Mouse (Mus musculus) limb, embryonic 15.5 days (tissue): ENCODE measurements around the gene Arl8b. TPM values are rescaled to one million over a fixed set of nuclear protein-coding genes. Genes with fewer than 3 reads are reported as not detected.

Experiments used
- ATAC-seq: fragments of 200-750 bp; cut with Nextera tagmentation; 2 replicates; pipeline ENCODE4 v1.8.0; 2017; ENCODE audit warnings: low read depth, moderate TSS enrichment; ENCODE audit not compliant: insufficient number of reproducible peaks, low FRiP score, low TSS enrichment
- H3K27ac ChIP-seq: fragments of 300-500 bp; sonication (generic); 2 replicates; pipeline ENCODE4 v1.5.1; 2015; ENCODE audit warnings: moderate library complexity, mild to moderate bottlenecking, inconsistent platforms
- H3K27me3 ChIP-seq: fragments of 300-500 bp; sonication (generic); 2 replicates; pipeline ENCODE4 v1.6.1; 2015; ENCODE audit warnings: inconsistent platforms
- H3K36me3 ChIP-seq: fragments of 300-500 bp; sonication (generic); 2 replicates; pipeline ENCODE4 v1.6.1; 2015; ENCODE audit warnings: inconsistent platforms
- H3K4me1 ChIP-seq: fragments of 300-500 bp; sonication (generic); 2 replicates; pipeline ENCODE4 v1.6.1; 2015; ENCODE audit warnings: inconsistent platforms
- H3K4me2 ChIP-seq: fragments of 300-500 bp; sonication (generic); 2 replicates; pipeline ENCODE4 v1.6.1; 2015; ENCODE audit warnings: mild to moderate bottlenecking, inconsistent platforms
- H3K4me3 ChIP-seq: fragments of 300-500 bp; sonication (generic); 2 replicates; pipeline ENCODE4 v1.5.1; 2015; ENCODE audit warnings: mild to moderate bottlenecking, inconsistent platforms
- H3K9ac ChIP-seq: fragments of 300-500 bp; sonication (generic); 2 replicates; pipeline ENCODE4 v1.6.1; 2015; ENCODE audit warnings: inconsistent platforms
- H3K9me3 ChIP-seq: fragments of 300-500 bp; sonication (generic); 2 replicates; pipeline ENCODE4 v1.6.1; 2016; ENCODE audit warnings: inconsistent platforms
- WGBS: fragments of 180-500 bp; shearing (Covaris S2); methylation state at CpG from one replicate; pipeline ENCODE4 v1.1.7; 2015; 5-methylcytosine and 5-hydroxymethylcytosine counted together
- polyA plus RNA-seq: library from polyadenylated mRNA; unstranded; fragments of >200 nt; fragmentation: Nextera tagmentation; extraction: Ambion mirVana; gene quantifications from 2 replicates; pipeline ENCODE4 v1.2.1, GENCODE M21; 2015

Gene Arl8b
- polyA plus RNA-seq, 1 experiment from 2014 or later, result 79.3 TPM

- H3K4me1 ChIP-seq, result no peaks in the 10 kb centered on the region
- ATAC-seq, result no peak
- H3K9me3 ChIP-seq, result no peaks in the 10 kb centered on the region
- H3K27ac ChIP-seq, result no peak overlapping the region
- H3K4me3 ChIP-seq, result no peak overlapping the region
- H3K4me2 ChIP-seq, result no peak overlapping the region
- no peaks in the 10 kb centered on the region for H3K36me3 ChIP-seq
- H3K9ac ChIP-seq, result no peak overlapping the region
- WGBS, result 67% methylated on average over 5 of the region's 5 CpGs
- H3K27me3 ChIP-seq, result no peaks in the 10 kb centered on the region
Measured at GRCm38 (mm10) chr6:108759698-108760039, 23.2 kb upstream of the Arl8b start.

- Histone ChIP-seq H3K9me3 (no peaks in the 10 kb centered on the region), H3K9ac (no peak overlapping the region), H3K4me3 (no peak overlapping the region), H3K27ac (no peak overlapping the region), H3K27me3 (no peaks in the 10 kb centered on the region; the same call in 1 of the 2 replicates), H3K4me2 (no peak overlapping the region), H3K36me3 (no peaks in the 10 kb centered on the region), H3K4me1 (no peaks in the 10 kb centered on the region)
- WGBS, result 85% methylated on average over 3 of the region's 3 CpGs
- ATAC-seq, result no peak
Measured at GRCm38 (mm10) chr6:108770880-108771279, 12.0 kb upstream of the Arl8b start.

- ATAC-seq, result no peak
Measured at GRCm38 (mm10) chr6:108772913-108773312, 10.0 kb upstream of the Arl8b start.

GRCm38 (mm10) chr6:108773480-108773879 lies 9.4 kb upstream of the Arl8b start:
- WGBS, result 89% methylated on average over 6 of the region's 6 CpGs
- no peak for ATAC-seq
- H3K4me1 ChIP-seq, result no peaks in the 10 kb centered on the region

More at GRCm38 (mm10) chr6:108772913-108773312, 10.0 kb upstream of the Arl8b start:
- no peak overlapping the region for H3K4me2 ChIP-seq
- 12% methylated on average over 9 of the region's 9 CpGs for WGBS
- no peak overlapping the region for H3K9ac ChIP-seq
- H3K27me3 ChIP-seq, result no peaks in the 10 kb centered on the region; the same call in 1 of the 2 replicates
- no peaks in the 10 kb centered on the region for H3K36me3 ChIP-seq
- H3K4me1 ChIP-seq, result no peaks in the 10 kb centered on the region
- H3K27ac ChIP-seq, result no peak overlapping the region
- H3K9me3 ChIP-seq, result no peaks in the 10 kb centered on the region
- H3K4me3 ChIP-seq, result no peak overlapping the region

GRCm38 (mm10) chr6:108776274-108776673 lies 6.6 kb upstream of the Arl8b start:
- no peak for ATAC-seq
- H3K27me3 ChIP-seq, result no peaks in the 10 kb centered on the region; the same call in 1 of the 2 replicates
- no peak overlapping the region for H3K9ac ChIP-seq
- no peaks in the 10 kb centered on the region for H3K9me3 ChIP-seq
- no peaks in the 10 kb centered on the region for H3K36me3 ChIP-seq
- H3K4me2 ChIP-seq, result no peak overlapping the region
- H3K27ac ChIP-seq, result no peak overlapping the region
- H3K4me1 ChIP-seq, result no peaks in the 10 kb centered on the region
- H3K4me3 ChIP-seq, result no peak overlapping the region

More at GRCm38 (mm10) chr6:108773480-108773879, 9.4 kb upstream of the Arl8b start:
- H3K27me3 ChIP-seq, result no peaks in the 10 kb centered on the region; the same call in 1 of the 2 replicates
- no peaks in the 10 kb centered on the region for H3K36me3 ChIP-seq
- no peak overlapping the region for H3K4me2 ChIP-seq
- no peak overlapping the region for H3K4me3 ChIP-seq
- no peak overlapping the region for H3K9ac ChIP-seq
- H3K27ac ChIP-seq, result no peak overlapping the region
- no peaks in the 10 kb centered on the region for H3K9me3 ChIP-seq

- Histone ChIP-seq H3K4me2 (no peak overlapping the region), H3K9me3 (no peaks in the 10 kb centered on the region), H3K27me3 (no peaks in the 10 kb centered on the region; the same call in 1 of the 2 replicates), H3K4me3 (no peak overlapping the region), H3K9ac (no peak overlapping the region), H3K36me3 (no peaks in the 10 kb centered on the region), H3K4me1 (no peaks in the 10 kb centered on the region), H3K27ac (no peak overlapping the region)
- 61% methylated on average over 8 of the region's 8 CpGs for WGBS
- ATAC-seq, result no peak
Measured at GRCm38 (mm10) chr6:108777560-108778287, 5.2 kb upstream of the Arl8b start.

GRCm38 (mm10) chr6:108778399-108778798 lies 4.5 kb upstream of the Arl8b start:
- Histone ChIP-seq H3K9me3 (no peaks in the 10 kb centered on the region), H3K4me2 (no peak overlapping the region), H3K9ac (no peak overlapping the region), H3K4me3 (no peak overlapping the region), H3K27me3 (no peaks in the 10 kb centered on the region; the same call in 1 of the 2 replicates), H3K4me1 (no peaks in the 10 kb centered on the region), H3K36me3 (no peaks in the 10 kb centered on the region), H3K27ac (no peak overlapping the region)
- ATAC-seq, result no peak
- WGBS, result 72% methylated on average over 5 of the region's 5 CpGs

- no peak overlapping the region for H3K4me3 ChIP-seq
- H3K4me1 ChIP-seq, result peaks cover 18% of the 10 kb centered on the region
- ATAC-seq, result no peak
- no peaks in the 10 kb centered on the region for H3K36me3 ChIP-seq
- H3K27me3 ChIP-seq, result no peaks in the 10 kb centered on the region
- no peaks in the 10 kb centered on the region for H3K9me3 ChIP-seq
- no peak overlapping the region for H3K9ac ChIP-seq
- H3K4me2 ChIP-seq, result no peak overlapping the region
- H3K27ac ChIP-seq, result no peak overlapping the region
- 59% methylated on average over 6 of the region's 6 CpGs for WGBS
Measured at GRCm38 (mm10) chr6:108781865-108782264, 1.0 kb upstream of the Arl8b start.

- no peaks in the 10 kb centered on the region for H3K36me3 ChIP-seq
- peaks cover 18% of the 10 kb centered on the region for H3K4me1 ChIP-seq
- no peaks in the 10 kb centered on the region for H3K9me3 ChIP-seq
- H3K4me3 ChIP-seq, result peak overlapping the region; percentile 100
- peak overlapping the region; percentile 76 for H3K4me2 ChIP-seq
- 0% methylated on average over 57 of the region's 57 CpGs for WGBS
- H3K27me3 ChIP-seq, result no peaks in the 10 kb centered on the region
- peak overlapping the region; percentile 99 for H3K9ac ChIP-seq
- ATAC-seq, result peak; percentile 52; the same call in 1 of the 2 replicates
- peak overlapping the region; percentile 83 for H3K27ac ChIP-seq
Measured at GRCm38 (mm10) chr6:108783184-108783881, 434 bp downstream of the Arl8b start.

- Histone ChIP-seq H3K27me3 (no peaks in the 10 kb centered on the region), H3K9ac (peak overlapping the region; percentile 99), H3K4me2 (peak overlapping the region; percentile 76), H3K4me1 (peaks cover 18% of the 10 kb centered on the region), H3K4me3 (peak overlapping the region; percentile 100), H3K9me3 (no peaks in the 10 kb centered on the region), H3K36me3 (no peaks in the 10 kb centered on the region), H3K27ac (peak overlapping the region; percentile 83)
- WGBS, result 26% methylated on average over 11 of the region's 11 CpGs
- no peak for ATAC-seq
Measured at GRCm38 (mm10) chr6:108784056-108784455, 1.2 kb downstream of the Arl8b start.

GRCm38 (mm10) chr6:108784796-108785195 lies 1.9 kb downstream of the Arl8b start:
- H3K9ac ChIP-seq, result no peak overlapping the region
- WGBS, result 43% methylated on average over 5 of the region's 5 CpGs
- H3K4me2 ChIP-seq, result peak overlapping the region; percentile 76
- H3K27me3 ChIP-seq, result no peaks in the 10 kb centered on the region
- no peak for ATAC-seq
- H3K36me3 ChIP-seq, result no peaks in the 10 kb centered on the region
- peaks cover 18% of the 10 kb centered on the region for H3K4me1 ChIP-seq
- H3K27ac ChIP-seq, result no peak overlapping the region
- no peaks in the 10 kb centered on the region for H3K9me3 ChIP-seq
- H3K4me3 ChIP-seq, result peak overlapping the region; percentile 100

GRCm38 (mm10) chr6:108785551-108785950 lies 2.7 kb downstream of the Arl8b start:
- H3K4me3 ChIP-seq, result no peak overlapping the region
- ATAC-seq, result no peak
- H3K27me3 ChIP-seq, result no peaks in the 10 kb centered on the region
- no peaks in the 10 kb centered on the region for H3K36me3 ChIP-seq
- no peak overlapping the region for H3K27ac ChIP-seq
- peaks cover 18% of the 10 kb centered on the region for H3K4me1 ChIP-seq
- no peaks in the 10 kb centered on the region for H3K9me3 ChIP-seq
- 86% methylated on average over 3 of the region's 3 CpGs for WGBS
- no peak overlapping the region for H3K9ac ChIP-seq
- no peak overlapping the region for H3K4me2 ChIP-seq
